Mouse (Mus musculus) C2C12 (cell line): ENCODE results near the gene Isoc2b. TPM values are rescaled to one million over a fixed set of nuclear protein-coding genes. Genes with fewer than 3 reads are reported as not detected.

Experiments
- H3K27me3 ChIP-seq: one replicate; pipeline ENCODE4 v1.6.1; 2011; ENCODE audit not compliant: control insufficient read depth, insufficient read depth, insufficient read length
- H3K36me3 ChIP-seq: one replicate; pipeline ENCODE4 v1.6.1; 2011; ENCODE audit not compliant: control insufficient read depth, insufficient read depth
- H3K4me3 ChIP-seq: one replicate; pipeline ENCODE4 v1.5.1; 2011; ENCODE audit warnings: mild to moderate bottlenecking, control low read depth; ENCODE audit not compliant: poor library complexity, insufficient read depth, severe bottlenecking
- H3K79me2 ChIP-seq: one replicate; pipeline ENCODE4 v1.6.1; 2011; ENCODE audit not compliant: control insufficient read depth, insufficient read depth
- H3K79me3 ChIP-seq: one replicate; pipeline ENCODE4 v1.6.1; 2011; ENCODE audit warnings: low read depth, control low read depth
- H3ac ChIP-seq: one replicate; pipeline ENCODE3; 2011; ENCODE audit warnings: low read depth; ENCODE audit not compliant: control insufficient read depth, insufficient read length
- CEBPB ChIP-seq: IDR thresholded peaks from one replicate; pipeline ENCODE4 v1.6.1; 2011; ENCODE audit warnings: low read depth, mild to moderate bottlenecking, control low read depth, moderate library complexity
- CTCF ChIP-seq: IDR thresholded peaks from one replicate; pipeline ENCODE4 v1.5.1; 2011; ENCODE audit not compliant: control insufficient read depth, insufficient read depth, insufficient read length
- FOSL1 ChIP-seq: IDR thresholded peaks from one replicate; pipeline ENCODE4 v1.8.0; 2011; ENCODE audit warnings: mild to moderate bottlenecking, low read length; ENCODE audit not compliant: poor library complexity, insufficient read depth, severe bottlenecking
- MAX ChIP-seq: IDR thresholded peaks from one replicate; pipeline ENCODE4 v1.6.1; 2011; ENCODE audit warnings: mild to moderate bottlenecking, control low read depth
- MYOD1 ChIP-seq: IDR thresholded peaks from one replicate; pipeline ENCODE4 v1.6.1; 2011; ENCODE audit warnings: low read depth; ENCODE audit not compliant: control insufficient read depth, insufficient read length
- MYOG ChIP-seq: IDR thresholded peaks from one replicate; pipeline ENCODE4 v1.6.1; 2011; ENCODE audit not compliant: control insufficient read depth, insufficient read length; ENCODE audit errors: extremely low read depth
- USF1 ChIP-seq: IDR thresholded peaks from one replicate; pipeline ENCODE4 v1.6.1; 2011; ENCODE audit warnings: low read depth, mild to moderate bottlenecking, control low read depth, moderate library complexity
- polyA plus RNA-seq: library from polyadenylated mRNA; unstranded; fragments of >200 nt; fragmentation: generic; extraction: Trizol; gene quantifications from one replicate; pipeline ENCODE4 v1.2.1, GENCODE M21; 2012; ENCODE audit warnings: missing spikeins

The Isoc2b gene
- polyA plus RNA-seq, 1 experiment, result 0.32 TPM

DNA sequence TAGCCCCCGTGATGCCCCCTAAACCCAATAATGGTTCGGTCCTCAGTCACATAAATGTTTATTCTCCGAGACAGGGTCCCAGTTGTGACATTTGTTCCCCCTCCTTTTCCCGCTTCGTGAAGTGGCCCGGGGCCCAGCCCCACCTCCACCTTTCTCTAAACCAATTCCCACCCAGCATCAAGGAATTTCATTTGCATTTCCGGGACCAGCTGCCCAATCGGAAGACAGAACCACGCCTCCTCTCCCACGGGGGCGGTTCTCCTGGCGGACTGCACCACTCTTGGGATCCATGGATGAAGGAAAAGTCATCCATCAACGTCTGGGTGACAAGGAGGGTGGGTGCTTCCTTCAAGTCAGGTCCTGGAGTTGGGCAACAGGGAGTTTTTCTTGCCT, 25.1 kb downstream of the Isoc2b start:
- Histone ChIP-seq H3K27me3 (peaks cover 42% of the 10 kb centered on the region), H3K79me2 (no peaks in the 10 kb centered on the region), H3K4me3 (no peak overlapping the region), H3K79me3 (no peaks in the 10 kb centered on the region), H3ac (no peak overlapping the region), H3K36me3 (no peaks in the 10 kb centered on the region)
- TF ChIP-seq MYOD1 (no peak), USF1 (no peak), CEBPB (no peak), FOSL1 (no peak)

DNA sequence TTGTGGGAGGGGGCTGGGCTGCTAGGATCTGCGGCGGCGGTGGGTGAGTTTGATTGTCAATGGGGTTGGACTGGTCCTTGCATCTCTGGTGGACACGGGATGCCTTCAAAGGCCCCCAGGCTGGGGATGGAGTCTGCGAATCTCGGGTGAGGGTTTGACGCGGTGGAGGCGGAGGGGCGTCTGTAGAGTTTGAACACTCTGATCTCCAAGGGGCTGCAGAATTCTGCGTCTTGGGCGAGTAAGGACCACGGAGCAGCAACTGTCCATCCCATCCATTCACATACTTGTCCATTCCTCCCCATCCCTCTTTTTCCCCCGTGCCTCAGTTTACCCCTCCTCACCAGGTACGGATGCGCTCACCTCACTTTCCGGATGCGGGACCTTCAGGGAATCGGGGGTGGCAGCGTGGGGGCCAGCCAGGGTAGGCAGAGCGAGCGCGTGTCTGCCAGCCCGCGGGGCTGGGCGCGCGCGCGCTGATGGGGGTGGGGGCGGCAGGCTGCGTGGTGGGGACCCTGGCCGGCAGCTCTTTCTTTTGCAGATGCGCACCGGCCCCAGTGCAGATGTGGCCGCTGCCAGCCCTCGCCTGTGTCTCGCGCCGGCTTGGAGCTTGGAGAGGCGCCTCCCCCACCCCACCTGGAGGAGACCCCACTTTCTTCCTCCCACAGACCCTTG, 25.7 kb downstream of the Isoc2b start, which contains the start of gene Shisa7:
Gene Shisa7, minus strand, starts transcription at position 452 of the 672 bp plus-strand sequence.
- H3K36me3 ChIP-seq, result no peaks in the 10 kb centered on the region
- H3K79me2 ChIP-seq, result no peaks in the 10 kb centered on the region
- no peak within 1 kb of the TSS for H3K4me3 ChIP-seq
- H3ac ChIP-seq, result no peak within 1 kb of the TSS
- TF ChIP-seq FOSL1 (no peak), CTCF (no peak), MYOD1 (no peak), CEBPB (no peak), MYOG (no peak), USF1 (no peak), MAX (no peak)
- no peaks in the 10 kb centered on the region for H3K79me3 ChIP-seq
- peaks cover 42% of the 10 kb centered on the region for H3K27me3 ChIP-seq

DNA sequence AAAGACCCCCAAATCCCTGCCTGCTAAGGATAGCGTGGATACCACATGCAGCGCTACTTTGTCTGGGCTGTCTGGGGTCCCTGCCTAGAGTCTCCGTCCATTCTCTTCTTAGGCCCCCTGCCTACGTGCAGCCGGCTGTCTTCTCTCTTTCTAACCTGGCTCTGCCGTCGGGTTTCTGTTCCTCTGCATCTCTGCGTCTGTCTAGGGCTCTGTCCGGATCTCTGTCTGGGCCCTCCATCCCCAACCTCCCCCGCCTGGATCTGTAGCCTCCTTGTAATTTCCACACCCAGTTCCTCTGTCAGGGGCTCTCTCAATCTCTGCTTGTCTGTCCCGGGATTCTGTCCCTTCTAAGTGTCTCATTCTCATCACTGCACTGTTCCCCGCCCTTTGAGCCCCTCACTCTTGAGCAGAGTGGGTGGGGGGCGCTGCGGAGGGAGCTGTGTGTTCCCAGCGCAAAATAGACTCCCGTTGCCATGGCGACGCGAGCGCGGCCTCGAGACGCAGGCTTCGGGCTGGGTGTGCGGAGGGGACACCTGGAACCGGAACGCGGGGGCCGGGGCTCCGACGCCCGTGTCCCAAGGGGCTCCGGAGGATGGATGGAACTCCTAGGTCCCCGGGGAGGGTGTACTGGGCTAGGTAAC, 26.3 kb downstream of the Isoc2b start:
- H3K4me3 ChIP-seq, result no peak overlapping the region
- H3K27me3 ChIP-seq, result peaks cover 42% of the 10 kb centered on the region
- no peak for TF ChIP-seq USF1

DNA sequence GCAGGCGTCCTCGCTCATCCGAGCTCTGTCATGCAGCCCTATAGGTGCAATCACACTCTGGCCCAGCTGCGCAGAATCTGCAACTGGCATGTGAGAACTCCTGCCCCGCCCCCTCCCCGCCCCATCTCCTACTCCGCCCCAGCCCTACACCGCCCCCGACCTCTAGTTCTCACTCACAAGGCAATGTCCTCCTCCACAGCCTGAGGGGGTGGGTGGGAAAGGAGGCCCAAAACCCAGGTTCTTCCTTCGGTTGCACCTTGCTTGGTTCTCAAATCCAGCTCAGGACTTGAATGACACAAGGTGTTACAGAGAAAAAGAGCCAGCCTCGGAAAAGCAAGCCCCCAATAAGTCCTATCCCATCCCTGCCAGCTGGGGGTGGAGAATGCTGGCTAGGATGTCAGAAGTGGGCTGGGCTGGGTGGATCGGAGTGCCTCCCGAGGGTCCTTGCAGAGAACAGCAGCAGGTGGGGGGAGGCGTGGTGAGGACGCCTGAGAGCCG, 27.4 kb downstream of the Isoc2b start:
- Histone ChIP-seq H3ac (no peak overlapping the region), H3K27me3 (peaks cover 45% of the 10 kb centered on the region), H3K36me3 (no peaks in the 10 kb centered on the region), H3K79me3 (no peaks in the 10 kb centered on the region), H3K4me3 (no peak overlapping the region), H3K79me2 (no peaks in the 10 kb centered on the region)
- TF ChIP-seq CEBPB, result no peak
- no peak for TF ChIP-seq USF1
- no peak for TF ChIP-seq MAX

More for the DNA sequence above, 26.3 kb downstream of the Isoc2b start:
- Histone ChIP-seq H3K36me3 (no peaks in the 10 kb centered on the region), H3K79me3 (no peaks in the 10 kb centered on the region), H3K79me2 (no peaks in the 10 kb centered on the region), H3ac (no peak overlapping the region)

DNA sequence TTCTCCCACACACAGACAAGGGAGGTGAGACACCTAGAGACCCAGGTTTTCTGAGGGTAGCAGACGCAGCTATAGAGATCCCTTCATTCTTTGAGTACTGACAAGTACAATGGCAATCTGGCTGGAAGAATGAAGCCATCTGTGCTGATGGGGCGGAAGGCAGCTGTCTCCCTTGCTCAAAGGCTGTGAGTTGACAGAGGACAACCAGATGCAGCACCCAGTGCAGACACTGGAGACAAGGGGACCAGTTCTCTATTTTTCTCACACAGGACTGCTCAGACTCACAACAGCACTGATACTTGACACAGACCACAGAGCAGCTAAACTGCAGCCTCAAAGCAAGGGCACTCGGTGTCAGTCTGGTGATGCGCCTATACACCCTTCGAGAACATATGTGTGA, 28.0 kb downstream of the Isoc2b start:
- TF ChIP-seq MYOG, result no peak
- no peak for TF ChIP-seq CTCF
- no peak for TF ChIP-seq MYOD1
- no peak for TF ChIP-seq MAX
- no peak for TF ChIP-seq USF1
- no peak for TF ChIP-seq FOSL1
- TF ChIP-seq CEBPB, result no peak

DNA sequence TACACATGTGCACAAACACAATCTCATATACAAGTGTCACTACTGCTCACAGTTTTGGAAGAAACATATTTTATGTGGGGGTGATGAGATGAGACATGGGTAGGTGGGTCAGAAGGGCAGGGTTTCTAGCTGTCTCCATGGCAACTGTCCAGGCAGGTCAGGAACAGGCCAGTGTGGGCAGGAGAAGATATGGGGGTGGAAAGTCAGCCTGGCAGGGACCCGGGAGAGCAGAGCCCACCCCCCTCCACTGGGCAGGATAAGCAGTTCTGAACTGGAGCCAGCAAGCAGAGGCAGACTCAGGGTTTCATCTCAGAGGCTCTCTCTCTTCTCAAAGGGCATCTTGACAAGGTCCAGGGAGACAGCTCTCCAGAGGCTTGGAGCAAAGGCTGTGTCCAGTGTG, 32.4 kb downstream of the Isoc2b start:
- no peak overlapping the region for H3K4me3 ChIP-seq

More for the DNA sequence above, 28.0 kb downstream of the Isoc2b start:
- H3K36me3 ChIP-seq, result no peaks in the 10 kb centered on the region
- H3K79me3 ChIP-seq, result no peaks in the 10 kb centered on the region
- peaks cover 47% of the 10 kb centered on the region for H3K27me3 ChIP-seq
- H3K79me2 ChIP-seq, result no peaks in the 10 kb centered on the region
- H3ac ChIP-seq, result no peak overlapping the region
- H3K4me3 ChIP-seq, result no peak overlapping the region

More for the DNA sequence above, 32.4 kb downstream of the Isoc2b start:
- Histone ChIP-seq H3ac (no peak overlapping the region), H3K36me3 (no peaks in the 10 kb centered on the region), H3K27me3 (peaks cover 51% of the 10 kb centered on the region), H3K79me3 (no peaks in the 10 kb centered on the region), H3K79me2 (no peaks in the 10 kb centered on the region)
- TF ChIP-seq FOSL1, result no peak
- no peak for TF ChIP-seq MYOD1
- no peak for TF ChIP-seq CEBPB
- no peak for TF ChIP-seq CTCF
- TF ChIP-seq USF1, result no peak
- TF ChIP-seq MAX, result no peak
- TF ChIP-seq MYOG, result no peak
